Mouse (Mus musculus): ENCODE data around the gene Slc18b1. TPM values are rescaled to one million over a fixed set of nuclear protein-coding genes. Genes with fewer than 3 reads are reported as not detected.

Gene Slc18b1
- total RNA-seq, 2 experiments from 2014 or later: 5.6 to 9.2 TPM

Other genes starting within 250 kb of the Slc18b1 start
- gene Rps12, start 9.7 kb upstream of the Slc18b1 start, total RNA-seq (2021): 100 to 1,000 TPM; 159 to 243 TPM
- gene Vnn3, start 54.5 kb downstream of the Slc18b1 start, total RNA-seq (2021): under 1 TPM; 0.13 to 0.17 TPM
- under 1 TPM; 0.20 to 0.27 TPM for gene Vnn1, start 97.7 kb downstream of the Slc18b1 start, total RNA-seq (2021)
- not detected for gene Taar1, start 123.4 kb downstream of the Slc18b1 start, total RNA-seq (2021)
- not detected for gene Taar2, start 141.6 kb downstream of the Slc18b1 start, total RNA-seq (2021)
- gene Taar3, start 152.6 kb downstream of the Slc18b1 start, total RNA-seq (2021): not detected
- not detected for gene Taar4, start 163.5 kb downstream of the Slc18b1 start, total RNA-seq (2021)
- gene Taar5, start 173.7 kb downstream of the Slc18b1 start, total RNA-seq (2021): not detected
- gene Taar6, start 188.7 kb downstream of the Slc18b1 start, total RNA-seq (2021): not detected
- gene Taar7a, start 196.5 kb downstream of the Slc18b1 start, total RNA-seq (2021): not detected
- not detected for gene Taar7b, start 203.0 kb downstream of the Slc18b1 start, total RNA-seq (2021)
- gene Taar7d, start 230.2 kb downstream of the Slc18b1 start, total RNA-seq (2021): not detected
- gene Taar7e, start 240.6 kb downstream of the Slc18b1 start, total RNA-seq (2021): not detected